Mouse (Mus musculus) embryonic facial prominence, embryonic 13.5 days (tissue): ENCODE results near the gene Aar2. TPM values are rescaled to one million over a fixed set of nuclear protein-coding genes. Genes with fewer than 3 reads are reported as not detected.
A peak's percentile ranks its signal among the peaks of the same experiment; 100 is the strongest.
"Not testable (repeated sequence)": the region's sequence is repeated elsewhere in the genome, so short reads cannot be mapped to it uniquely, and the experiment has no call there.

Source experiments
- ATAC-seq: fragments of 200-750 bp; cut with Nextera tagmentation; 2 replicates; pipeline ENCODE4 v1.8.0; 2017; ENCODE audit warnings: low read depth; ENCODE audit not compliant: insufficient number of reproducible peaks, insufficient read depth, low FRiP score, low TSS enrichment
- H3K27ac ChIP-seq: fragments of 300-500 bp; sonication (generic); 2 replicates; pipeline ENCODE4 v1.5.1; 2015; ENCODE audit warnings: moderate library complexity, mild to moderate bottlenecking, inconsistent platforms
- H3K27me3 ChIP-seq: fragments of 300-500 bp; sonication (generic); 2 replicates; pipeline ENCODE4 v1.6.1; 2015; ENCODE audit warnings: mild to moderate bottlenecking, inconsistent platforms
- H3K36me3 ChIP-seq: fragments of 300-500 bp; sonication (generic); 2 replicates; pipeline ENCODE4 v1.6.1; 2015; ENCODE audit warnings: mild to moderate bottlenecking, inconsistent platforms
- H3K4me1 ChIP-seq: fragments of 300-500 bp; sonication (generic); 2 replicates; pipeline ENCODE4 v1.6.1; 2015; ENCODE audit warnings: inconsistent platforms
- H3K4me2 ChIP-seq: fragments of 300-500 bp; sonication (generic); 2 replicates; pipeline ENCODE4 v1.6.1; 2015; ENCODE audit warnings: moderate library complexity, mild to moderate bottlenecking, inconsistent platforms
- H3K4me3 ChIP-seq: fragments of 300-500 bp; sonication (generic); 2 replicates; pipeline ENCODE4 v1.5.1; 2015; ENCODE audit warnings: mild to moderate bottlenecking, inconsistent platforms
- H3K9ac ChIP-seq: fragments of 300-500 bp; sonication (generic); 2 replicates; pipeline ENCODE4 v1.6.1; 2015; ENCODE audit warnings: mild to moderate bottlenecking, inconsistent platforms
- H3K9me3 ChIP-seq: fragments of 300-500 bp; sonication (generic); 2 replicates; pipeline ENCODE4 v1.6.1; 2016; ENCODE audit warnings: inconsistent platforms
- WGBS: fragments of 180-500 bp; shearing (Covaris S2); methylation state at CpG from one replicate; pipeline ENCODE4 v1.1.7; 2015; ENCODE audit warnings: mixed read lengths; 5-methylcytosine and 5-hydroxymethylcytosine counted together
- polyA plus RNA-seq: library from polyadenylated mRNA; unstranded; fragments of >200 nt; fragmentation: Nextera tagmentation; extraction: Ambion mirVana; gene quantifications from 2 replicates; pipeline ENCODE4 v1.2.1, GENCODE M21; 2015

The Aar2 gene
- polyA plus RNA-seq: 35.3 and 38.9 TPM in 2 replicates

- Histone ChIP-seq H3K4me1 (peaks cover 20% of the 10 kb centered on the region), H3K4me3 (peak within 1 kb of the TSS; percentile 87), H3K36me3 (peaks cover 22% of the 10 kb centered on the region), H3K27ac (peak within 1 kb of the TSS; percentile 74), H3K4me2 (peak within 1 kb of the TSS; percentile 79), H3K27me3 (no peaks in the 10 kb centered on the region), H3K9me3 (no peaks in the 10 kb centered on the region), H3K9ac (peak within 1 kb of the TSS; percentile 88)
- peak; percentile 67; the same call in 1 of the 2 replicates for ATAC-seq
- WGBS: 5% methylated on average over 39 of the region's 39 CpGs
Measured at GRCm38 (mm10) chr2:156547123-156547891, at the start of gene Aar2. Aar2 (plus strand) TSS chr2:156547584.

DNA sequence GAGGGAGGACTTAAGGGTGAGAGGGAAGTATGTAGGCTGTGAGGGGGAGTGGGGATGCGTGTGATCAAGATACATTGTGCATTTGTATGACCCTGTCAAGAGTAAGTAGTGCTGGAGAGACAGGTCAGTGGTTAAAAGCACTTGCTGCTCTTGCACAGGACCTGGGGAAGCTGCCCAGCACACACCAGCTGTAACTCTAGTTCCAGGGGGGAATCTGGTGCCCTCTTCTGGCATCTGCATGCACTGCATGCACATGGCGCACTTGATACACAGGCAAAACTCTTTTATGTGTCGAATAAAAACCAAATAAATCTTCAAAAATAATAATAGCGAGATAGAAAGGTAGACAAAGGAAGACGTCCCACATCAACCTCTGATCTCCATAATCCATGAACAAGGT, 49.5 kb upstream of the Aar2 start:
- Histone ChIP-seq H3K27ac (no peak overlapping the region), H3K36me3 (peaks cover 71% of the 10 kb centered on the region), H3K4me1 (peaks cover 16% of the 10 kb centered on the region; the same call in 1 of the 2 replicates), H3K27me3 (no peaks in the 10 kb centered on the region), H3K9me3 (no peaks in the 10 kb centered on the region), H3K4me3 (no peak overlapping the region), H3K9ac (no peak overlapping the region), H3K4me2 (no peak overlapping the region)
- no peak for ATAC-seq
- 54% methylated on average over 5 of the region's 5 CpGs for WGBS

GRCm38 (mm10) chr2:156501025-156501424, 46.4 kb upstream of the Aar2 start:
- ATAC-seq: no peak
- no peak overlapping the region for H3K27ac ChIP-seq
- H3K9me3 ChIP-seq: no peaks in the 10 kb centered on the region
- H3K4me1 ChIP-seq: peaks cover 5% of the 10 kb centered on the region; the same call in 1 of the 2 replicates
- no peak overlapping the region for H3K9ac ChIP-seq
- no peak overlapping the region for H3K4me3 ChIP-seq
- WGBS: 93% methylated on average over 1 of the region's 1 CpGs
- no peak overlapping the region for H3K4me2 ChIP-seq
- no peaks in the 10 kb centered on the region for H3K27me3 ChIP-seq
- H3K36me3 ChIP-seq: peaks cover 82% of the 10 kb centered on the region

- no peaks in the 10 kb centered on the region for H3K4me1 ChIP-seq
- no peak overlapping the region for H3K4me2 ChIP-seq
- H3K27ac ChIP-seq: no peak overlapping the region
- 83% methylated on average over 13 of the region's 13 CpGs for WGBS
- H3K4me3 ChIP-seq: no peak overlapping the region
- peaks cover 85% of the 10 kb centered on the region for H3K36me3 ChIP-seq
- H3K9me3 ChIP-seq: no peaks in the 10 kb centered on the region
- ATAC-seq: no peak
- no peaks in the 10 kb centered on the region for H3K27me3 ChIP-seq
- no peak overlapping the region for H3K9ac ChIP-seq
Measured at GRCm38 (mm10) chr2:156505533-156505932, 41.9 kb upstream of the Aar2 start.

- H3K36me3 ChIP-seq: peaks cover 65% of the 10 kb centered on the region
- 80% methylated on average over 7 of the region's 7 CpGs for WGBS
Measured at GRCm38 (mm10) chr2:156512028-156512427, 35.4 kb upstream of the Aar2 start.

GRCm38 (mm10) chr2:156512561-156512960, 34.8 kb upstream of the Aar2 start:
- Histone ChIP-seq H3K27me3 (no peaks in the 10 kb centered on the region), H3K4me1 (no peaks in the 10 kb centered on the region), H3K27ac (no peak overlapping the region), H3K4me3 (no peak overlapping the region), H3K4me2 (no peak overlapping the region), H3K9me3 (no peaks in the 10 kb centered on the region), H3K36me3 (peaks cover 65% of the 10 kb centered on the region), H3K9ac (no peak overlapping the region)
- 84% methylated on average over 5 of the region's 6 CpGs for WGBS
- ATAC-seq: no peak

More at GRCm38 (mm10) chr2:156512028-156512427, 35.4 kb upstream of the Aar2 start:
- Histone ChIP-seq H3K4me3 (no peak overlapping the region), H3K27me3 (no peaks in the 10 kb centered on the region), H3K27ac (no peak overlapping the region), H3K9ac (no peak overlapping the region), H3K4me1 (no peaks in the 10 kb centered on the region), H3K4me2 (no peak overlapping the region), H3K9me3 (no peaks in the 10 kb centered on the region)
- ATAC-seq: no peak

- Histone ChIP-seq H3K9me3 (no peaks in the 10 kb centered on the region), H3K36me3 (peaks cover 54% of the 10 kb centered on the region), H3K27ac (no peak overlapping the region), H3K4me2 (no peak overlapping the region), H3K4me3 (no peak overlapping the region), H3K27me3 (no peaks in the 10 kb centered on the region), H3K4me1 (peaks cover 4% of the 10 kb centered on the region; the same call in 1 of the 2 replicates), H3K9ac (no peak overlapping the region)
- 86% methylated on average over 9 of the region's 9 CpGs for WGBS
- ATAC-seq: no peak
Measured at GRCm38 (mm10) chr2:156515102-156515501, 32.3 kb upstream of the Aar2 start.

DNA sequence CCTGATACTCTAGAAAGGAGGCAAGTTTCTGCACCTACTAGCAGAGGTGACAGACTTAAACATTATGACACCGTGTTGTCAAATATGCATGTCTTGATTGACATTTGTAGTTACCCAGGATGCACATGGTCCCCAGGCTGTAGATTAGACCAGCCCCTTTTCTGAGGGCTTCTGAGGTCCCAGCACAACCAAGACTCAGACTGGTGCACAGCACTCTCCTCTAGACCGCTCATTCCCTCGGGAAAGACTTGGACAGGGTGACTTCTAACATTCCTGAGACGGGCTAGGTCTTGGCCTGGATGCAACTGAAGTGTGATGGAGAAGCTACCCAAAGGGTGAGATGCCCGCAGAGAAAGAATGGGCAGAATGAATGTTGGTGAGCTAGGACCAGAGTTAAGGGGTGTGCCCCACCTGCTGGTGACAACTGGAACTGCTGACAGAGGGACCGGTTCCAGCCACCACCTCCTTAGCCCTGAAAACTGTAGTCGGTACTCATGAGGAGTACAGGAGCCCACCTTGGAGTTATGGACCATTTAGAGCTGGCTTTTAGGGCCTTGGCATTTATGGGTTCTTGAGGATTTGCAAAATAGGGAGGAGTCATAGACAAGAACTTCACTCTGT, 31.7 kb upstream of the Aar2 start:
- peaks cover 52% of the 10 kb centered on the region for H3K36me3 ChIP-seq
- no peak overlapping the region for H3K4me3 ChIP-seq

GRCm38 (mm10) chr2:156516678-156517077, 30.7 kb upstream of the Aar2 start:
- H3K4me2 ChIP-seq, H3K27ac ChIP-seq, H3K4me3 ChIP-seq, H3K9ac ChIP-seq, H3K9me3 ChIP-seq, H3K4me1 ChIP-seq, H3K27me3 ChIP-seq: not testable (repeated sequence)
- WGBS: 81% methylated on average over 2 of the region's 2 CpGs
- peak; percentile 92 for ATAC-seq
- peaks cover 52% of the 10 kb centered on the region for H3K36me3 ChIP-seq

More for the DNA sequence above, 31.7 kb upstream of the Aar2 start:
- Histone ChIP-seq H3K9me3 (no peaks in the 10 kb centered on the region), H3K27ac (no peak overlapping the region), H3K27me3 (no peaks in the 10 kb centered on the region), H3K9ac (no peak overlapping the region), H3K4me2 (no peak overlapping the region), H3K4me1 (peaks cover 4% of the 10 kb centered on the region; the same call in 1 of the 2 replicates)
- 24% methylated on average over 7 of the region's 7 CpGs for WGBS
- ATAC-seq: no peak

GRCm38 (mm10) chr2:156518306-156518705, 29.1 kb upstream of the Aar2 start:
- Histone ChIP-seq H3K4me1 (peaks cover 4% of the 10 kb centered on the region; the same call in 1 of the 2 replicates), H3K9me3 (no peaks in the 10 kb centered on the region), H3K27me3 (no peaks in the 10 kb centered on the region), H3K36me3 (peaks cover 63% of the 10 kb centered on the region), H3K27ac (no peak overlapping the region), H3K4me3 (no peak overlapping the region), H3K4me2 (no peak overlapping the region), H3K9ac (peak overlapping the region; percentile 1; the same call in 1 of the 2 replicates)
- ATAC-seq: no peak
- 87% methylated on average over 6 of the region's 6 CpGs for WGBS

DNA sequence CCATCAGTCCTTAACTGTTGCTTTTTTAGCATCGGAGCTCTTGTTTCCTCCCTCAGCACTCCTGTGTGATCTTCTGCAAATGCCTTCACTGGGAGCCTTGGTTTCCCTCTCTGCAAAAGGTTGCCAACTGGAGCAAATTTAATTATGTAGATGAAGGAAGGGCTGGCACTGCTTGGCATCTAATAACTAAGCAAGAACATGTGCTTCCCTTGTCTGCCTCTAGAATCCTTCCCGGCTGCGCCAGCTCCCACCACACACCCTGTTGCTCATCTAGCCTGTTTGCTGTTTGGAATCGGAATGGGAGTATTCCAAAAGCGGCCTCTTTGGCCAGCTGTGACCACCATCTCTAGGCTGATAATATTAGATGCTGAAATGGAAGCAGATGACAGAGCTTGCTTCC, 27.8 kb upstream of the Aar2 start:
- H3K27ac ChIP-seq: no peak overlapping the region
- H3K27me3 ChIP-seq: no peaks in the 10 kb centered on the region
- no peak overlapping the region for H3K4me2 ChIP-seq
- whole genome bisulfite sequencing: 84% methylated on average over 5 of the region's 5 CpGs
- H3K4me1 ChIP-seq: peaks cover 4% of the 10 kb centered on the region; the same call in 1 of the 2 replicates
- H3K36me3 ChIP-seq: peaks cover 63% of the 10 kb centered on the region
- no peak overlapping the region for H3K4me3 ChIP-seq
- H3K9ac ChIP-seq: 0 out of 2 replicates have a peak overlapping the region, but pooled peaks have one; percentile 0
- H3K9me3 ChIP-seq: no peaks in the 10 kb centered on the region
- no peak for ATAC-seq

GRCm38 (mm10) chr2:156522994-156523393, 24.4 kb upstream of the Aar2 start:
- H3K4me3 ChIP-seq: no peak overlapping the region
- ATAC-seq: no peak
- 83% methylated on average over 11 of the region's 11 CpGs for WGBS
- H3K4me2 ChIP-seq: no peak overlapping the region
- H3K9ac ChIP-seq: no peak overlapping the region
- peaks cover 4% of the 10 kb centered on the region; the same call in 1 of the 2 replicates for H3K4me1 ChIP-seq
- peaks cover 71% of the 10 kb centered on the region for H3K36me3 ChIP-seq
- H3K9me3 ChIP-seq: no peaks in the 10 kb centered on the region
- H3K27ac ChIP-seq: no peak overlapping the region
- H3K27me3 ChIP-seq: no peaks in the 10 kb centered on the region
